Mouse (Mus musculus): ENCODE results near the gene Gpr22. TPM values are rescaled to one million over a fixed set of nuclear protein-coding genes. Genes with fewer than 3 reads are reported as not detected.

Gene Gpr22
- polyA plus RNA-seq (2012; rRNA removed): 0.28 TPM in 1 of 2 replicates, not detected in the other

- no peak for DNase-seq
- Histone ChIP-seq H3K36me3 (ENCODE audit: control insufficient read depth, insufficient read depth, low read length) (no peaks in the 10 kb centered on the region), H3K4me3 (ENCODE audit: control insufficient read depth, insufficient read depth, low read length) (no peak within 1 kb of the TSS), H3K4me1 (replicated peaks; ENCODE audit: control insufficient read depth, insufficient read depth, low read length) (no peaks in the 10 kb centered on the region), H3K27me3 (ENCODE audit: control insufficient read depth, insufficient read depth, low read length) (no peaks in the 10 kb centered on the region), H3K27ac (ENCODE audit: control insufficient read depth, insufficient read depth, low read length) (no peak within 1 kb of the TSS)
- TF ChIP-seq CTCF (IDR thresholded peaks at IDR 0.05; ENCODE audit: borderline replicate concordance, control insufficient read depth, extremely low read depth, insufficient read depth, low read length, poor library complexity) (no peak), POLR2A (IDR thresholded peaks at IDR 0.05; ENCODE audit: control insufficient read depth, extremely low read depth, insufficient read depth, low read length, poor library complexity) (no peak)
- 93% methylated on average over 6 of the region's 6 CpGs for WGBS
Observed at GRCm38 (mm10) chr12:31713600-31713999, at the start of gene Gpr22. TSS of gene Gpr22 (minus strand) at chr12:31713947.

- DNase-seq: peak; percentile 16
- Histone ChIP-seq H3K4me3 (ENCODE audit: control insufficient read depth, insufficient read depth, low read length) (no peak overlapping the region), H3K4me1 (replicated peaks; ENCODE audit: control insufficient read depth, insufficient read depth, low read length) (peaks cover 2% of the 10 kb centered on the region), H3K27me3 (ENCODE audit: control insufficient read depth, insufficient read depth, low read length) (no peaks in the 10 kb centered on the region), H3K27ac (ENCODE audit: control insufficient read depth, insufficient read depth, low read length) (peak overlapping the region; percentile 80), H3K36me3 (ENCODE audit: control insufficient read depth, insufficient read depth, low read length) (no peaks in the 10 kb centered on the region)
- WGBS: 82% methylated on average over 2 of the region's 2 CpGs
- TF ChIP-seq CTCF (IDR thresholded peaks at IDR 0.05; ENCODE audit: borderline replicate concordance, control insufficient read depth, extremely low read depth, insufficient read depth, low read length, poor library complexity) (no peak), POLR2A (IDR thresholded peaks at IDR 0.05; ENCODE audit: control insufficient read depth, extremely low read depth, insufficient read depth, low read length, poor library complexity) (no peak)
Observed at GRCm38 (mm10) chr12:31755885-31756755, 42.4 kb upstream of the Gpr22 start.

- H3K27ac ChIP-seq (ENCODE audit: control insufficient read depth, insufficient read depth, low read length): no peak overlapping the region
- H3K27me3 ChIP-seq (ENCODE audit: control insufficient read depth, insufficient read depth, low read length): no peaks in the 10 kb centered on the region
- DNase-seq: no peak
- H3K4me3 ChIP-seq (ENCODE audit: control insufficient read depth, insufficient read depth, low read length): no peak overlapping the region
- 80% methylated on average over 2 of the region's 2 CpGs for WGBS
- no peaks in the 10 kb centered on the region for H3K36me3 ChIP-seq (ENCODE audit: control insufficient read depth, insufficient read depth, low read length)
- H3K4me1 ChIP-seq (replicated peaks; ENCODE audit: control insufficient read depth, insufficient read depth, low read length): peaks cover 2% of the 10 kb centered on the region
- TF ChIP-seq POLR2A (IDR thresholded peaks at IDR 0.05; ENCODE audit: control insufficient read depth, extremely low read depth, insufficient read depth, low read length, poor library complexity) (no peak), CTCF (IDR thresholded peaks at IDR 0.05; ENCODE audit: borderline replicate concordance, control insufficient read depth, extremely low read depth, insufficient read depth, low read length, poor library complexity) (no peak)
Observed at GRCm38 (mm10) chr12:31754465-31754864, 40.7 kb upstream of the Gpr22 start.

- DNase-seq: no peak
- H3K4me1 ChIP-seq (replicated peaks; ENCODE audit: control insufficient read depth, insufficient read depth, low read length): no peaks in the 10 kb centered on the region
- no peaks in the 10 kb centered on the region for H3K36me3 ChIP-seq (ENCODE audit: control insufficient read depth, insufficient read depth, low read length)
- H3K27ac ChIP-seq (ENCODE audit: control insufficient read depth, insufficient read depth, low read length): no peak overlapping the region
- H3K27me3 ChIP-seq (ENCODE audit: control insufficient read depth, insufficient read depth, low read length): no peaks in the 10 kb centered on the region
- H3K4me3 ChIP-seq (ENCODE audit: control insufficient read depth, insufficient read depth, low read length): no peak overlapping the region
- WGBS: 97% methylated on average over 4 of the region's 4 CpGs
- TF ChIP-seq CTCF (IDR thresholded peaks at IDR 0.05; ENCODE audit: borderline replicate concordance, control insufficient read depth, extremely low read depth, insufficient read depth, low read length, poor library complexity): no peak
- no peak for TF ChIP-seq POLR2A (IDR thresholded peaks at IDR 0.05; ENCODE audit: control insufficient read depth, extremely low read depth, insufficient read depth, low read length, poor library complexity)
Observed at GRCm38 (mm10) chr12:31749846-31750245, 36.1 kb upstream of the Gpr22 start.

GRCm38 (mm10) chr12:31747301-31747700 is 33.6 kb upstream of the Gpr22 start:
- no peak for TF ChIP-seq CTCF (IDR thresholded peaks at IDR 0.05; ENCODE audit: borderline replicate concordance, control insufficient read depth, extremely low read depth, insufficient read depth, low read length, poor library complexity)
- no peak for TF ChIP-seq POLR2A (IDR thresholded peaks at IDR 0.05; ENCODE audit: control insufficient read depth, extremely low read depth, insufficient read depth, low read length, poor library complexity)

GRCm38 (mm10) chr12:31734616-31735015 is 20.9 kb upstream of the Gpr22 start:
- WGBS: 94% methylated on average over 2 of the region's 2 CpGs
- TF ChIP-seq CTCF (IDR thresholded peaks at IDR 0.05; ENCODE audit: borderline replicate concordance, control insufficient read depth, extremely low read depth, insufficient read depth, low read length, poor library complexity) (no peak), POLR2A (IDR thresholded peaks at IDR 0.05; ENCODE audit: control insufficient read depth, extremely low read depth, insufficient read depth, low read length, poor library complexity) (no peak)
- no peaks in the 10 kb centered on the region for H3K27me3 ChIP-seq (ENCODE audit: control insufficient read depth, insufficient read depth, low read length)

More at GRCm38 (mm10) chr12:31747301-31747700, 33.6 kb upstream of the Gpr22 start:
- no peak overlapping the region for H3K4me3 ChIP-seq (ENCODE audit: control insufficient read depth, insufficient read depth, low read length)
- H3K4me1 ChIP-seq (replicated peaks; ENCODE audit: control insufficient read depth, insufficient read depth, low read length): no peaks in the 10 kb centered on the region
- 97% methylated on average over 8 of the region's 8 CpGs for WGBS
- no peak for DNase-seq
- no peaks in the 10 kb centered on the region for H3K27me3 ChIP-seq (ENCODE audit: control insufficient read depth, insufficient read depth, low read length)
- H3K27ac ChIP-seq (ENCODE audit: control insufficient read depth, insufficient read depth, low read length): no peak overlapping the region
- no peaks in the 10 kb centered on the region for H3K36me3 ChIP-seq (ENCODE audit: control insufficient read depth, insufficient read depth, low read length)

More at GRCm38 (mm10) chr12:31734616-31735015, 20.9 kb upstream of the Gpr22 start:
- H3K4me3 ChIP-seq (ENCODE audit: control insufficient read depth, insufficient read depth, low read length): no peak overlapping the region
- H3K36me3 ChIP-seq (ENCODE audit: control insufficient read depth, insufficient read depth, low read length): no peaks in the 10 kb centered on the region
- DNase-seq: no peak
- H3K4me1 ChIP-seq (replicated peaks; ENCODE audit: control insufficient read depth, insufficient read depth, low read length): no peaks in the 10 kb centered on the region
- no peak overlapping the region for H3K27ac ChIP-seq (ENCODE audit: control insufficient read depth, insufficient read depth, low read length)

All from thymus, adult 2 months (tissue).